Mouse (Mus musculus) gastrocnemius, postnatal 10 days (tissue): Measurements from ENCODE around the gene Ric3. TPM values are rescaled to one million over a fixed set of nuclear protein-coding genes. Genes with fewer than 3 reads are reported as not detected.
"Not testable (repeated sequence)": the region's sequence is repeated elsewhere in the genome, so short reads cannot be mapped to it uniquely, and the experiment has no call there.

Experiments used
- DNase-seq: peaks from one replicate; pipeline ENCODE4 v3.0.0; 2021; ENCODE audit warnings: mixed read lengths
- long read RNA-seq, 2 experiments: library from polyadenylated mRNA; stranded (forward); transcript quantifications; one replicate each; pipeline ENCODE4 v2.0.0; 2021
- total RNA-seq, 2 experiments: library from RNA; stranded (reverse); gene quantifications; 2 replicates each; pipeline ENCODE4 v1.2.3; 2021

Gene Ric3
- total RNA-seq, result 1 to 10 TPM; 1.1 to 1.4 TPM
- long read RNA-seq, experiment 1, partial matches to known transcripts, result 2 of 2 reads
- long read RNA-seq, experiment 1, other reads (novel, unspliced or antisense), result 0 of 2 reads
- long read RNA-seq, experiment 2, full-length matches to known transcripts, result 3 of 5 reads
- long read RNA-seq, experiment 2, partial matches to known transcripts, result 1 of 5 reads
- long read RNA-seq, experiment 2, other reads (novel, unspliced or antisense), result 1 of 5 reads

GRCm38 (mm10) chr7:109083113-109083812 lies at the start of gene Ric3:
Gene Ric3, minus strand, starts transcription at chr7:109083331.
- DNase-seq, result peak; percentile 14

GRCm38 (mm10) chr7:109131565-109131964 lies 48.4 kb upstream of the Ric3 start:
- DNase-seq, result no peak

GRCm38 (mm10) chr7:109129946-109130686 lies 47.0 kb upstream of the Ric3 start:
- DNase-seq, result no peak

GRCm38 (mm10) chr7:109129442-109129841 lies 46.3 kb upstream of the Ric3 start:
- peak; percentile 46 for DNase-seq

GRCm38 (mm10) chr7:109115929-109116328 lies 32.8 kb upstream of the Ric3 start:
- DNase-seq, result no peak

- not testable (repeated sequence) for DNase-seq
Measured at GRCm38 (mm10) chr7:109115488-109115887, 32.4 kb upstream of the Ric3 start.

- no peak for DNase-seq
Measured at GRCm38 (mm10) chr7:109114950-109115349, 31.8 kb upstream of the Ric3 start.

GRCm38 (mm10) chr7:109111000-109111399 lies 27.9 kb upstream of the Ric3 start:
- DNase-seq, result no peak

- DNase-seq, result no peak
Measured at GRCm38 (mm10) chr7:109104894-109105293, 21.8 kb upstream of the Ric3 start.

GRCm38 (mm10) chr7:109101167-109101566 lies 18.0 kb upstream of the Ric3 start:
- no peak for DNase-seq

GRCm38 (mm10) chr7:109098145-109099018 lies 15.3 kb upstream of the Ric3 start:
- DNase-seq, result peak; percentile 18

GRCm38 (mm10) chr7:109097203-109097602 lies 14.1 kb upstream of the Ric3 start:
- no peak for DNase-seq

- no peak for DNase-seq
Measured at GRCm38 (mm10) chr7:109096618-109097017, 13.5 kb upstream of the Ric3 start.

GRCm38 (mm10) chr7:109094294-109094693 lies 11.2 kb upstream of the Ric3 start:
- no peak for DNase-seq

- DNase-seq, result not testable (repeated sequence)
Measured at GRCm38 (mm10) chr7:109091316-109091715, 8.2 kb upstream of the Ric3 start.

GRCm38 (mm10) chr7:109086946-109087345 lies 3.8 kb upstream of the Ric3 start:
- DNase-seq, result no peak

GRCm38 (mm10) chr7:109083813-109084184 lies 668 bp upstream of the Ric3 start:
- no peak for DNase-seq

GRCm38 (mm10) chr7:109082269-109083112 lies 640 bp downstream of the Ric3 start:
- DNase-seq, result peak; percentile 32

GRCm38 (mm10) chr7:109072326-109072725 lies 10.8 kb downstream of the Ric3 start:
- no peak for DNase-seq

- DNase-seq, result no peak
Measured at GRCm38 (mm10) chr7:109069641-109070040, 13.5 kb downstream of the Ric3 start.

GRCm38 (mm10) chr7:109059536-109059935 lies 23.6 kb downstream of the Ric3 start:
- DNase-seq, result no peak
